21 mouse cellular contexts compared by ENCODE assay signal in genomic region chr6:32439434-32439833, GRCm38 (mm10).
"Had no signal": no experiment of that assay in that cellular context is flagged by ENCODE, and none has a peak within 500 bp of the region (broad histone marks: within the 10 kb centered on the region; RNA-seq: fewer than 3 reads in every experiment).

No protein-coding gene starts in this region.

- H3K4me1 ChIP-seq: stomach, embryonic 15.5 days had no signal

- H3K36me3 ChIP-seq: limb, embryonic 12.5 days; limb, embryonic 15.5 days; midbrain, embryonic 15.5 days; neural tube, embryonic 13.5 days; stomach, embryonic 15.5 days had no signal

- H3K27ac ChIP-seq: limb, embryonic 12.5 days; limb, embryonic 15.5 days; liver, embryonic 14.5 days; macrophage; midbrain, embryonic 15.5 days; neural tube, embryonic 13.5 days; stomach, embryonic 15.5 days had no signal

- H3K4me2 ChIP-seq: limb, embryonic 12.5 days; limb, embryonic 15.5 days; liver, embryonic 11.5 days; lung, embryonic 14.5 days; midbrain, embryonic 15.5 days; neural tube, embryonic 13.5 days; stomach, embryonic 15.5 days had no signal

- H3K27me3 ChIP-seq: limb, embryonic 12.5 days; limb, embryonic 15.5 days; midbrain, embryonic 15.5 days; neural tube, embryonic 13.5 days; stomach, embryonic 15.5 days had no signal

- H3K9me3 ChIP-seq: limb, embryonic 12.5 days; limb, embryonic 15.5 days; midbrain, embryonic 15.5 days; neural tube, embryonic 13.5 days; stomach, embryonic 15.5 days had no signal

- DNase-seq: kidney, adult 18-20 months; kidney, adult 9 months; kidney, postnatal 25 days; left cerebral cortex, postnatal 4 days; liver, postnatal 0 days; lung, embryonic 14.5 days; retina, postnatal 1 day; right cerebral cortex, postnatal 25 days; spleen, adult 18-20 months; thymus, adult 18-20 months; thymus, postnatal 36 days had no signal

- H3K4me3 ChIP-seq: limb, embryonic 12.5 days; limb, embryonic 15.5 days; midbrain, embryonic 15.5 days; myocyte; neural tube, embryonic 13.5 days; stomach, embryonic 15.5 days had no signal

- H3K9ac ChIP-seq: limb, embryonic 12.5 days; limb, embryonic 15.5 days; liver, embryonic 14.5 days; liver, postnatal 0 days; lung, embryonic 14.5 days; midbrain, embryonic 15.5 days; neural tube, embryonic 13.5 days; stomach, embryonic 15.5 days had no signal

- ATAC-seq: liver, postnatal 0 days; lung, postnatal 0 days; midbrain, embryonic 15.5 days had no signal
